Mouse (Mus musculus): Measurements from ENCODE around the gene Rsbn1.

GRCm38 (mm10) chr3:103991271-103991670 is 77.4 kb downstream of the Rsbn1 start:
- TF ChIP-seq POLR2A (IDR thresholded peaks at IDR 0.05; ENCODE audit: control insufficient read depth, low read depth, low read length) = no peak
- no peak for TF ChIP-seq CTCF (IDR thresholded peaks at IDR 0.05; ENCODE audit: control insufficient read depth, insufficient read depth, insufficient replicate concordance, low read depth, low read length)

All from testis, adult 2 months (tissue).